Mouse (Mus musculus) hindbrain, embryonic 13.5 days (tissue): ENCODE measurements around the gene Lce3b. TPM values are rescaled to one million over a fixed set of nuclear protein-coding genes. Genes with fewer than 3 reads are reported as not detected.

Experiments
- polyA plus RNA-seq: library from polyadenylated mRNA; unstranded; fragments of >200 nt; fragmentation: Nextera tagmentation; extraction: Ambion mirVana; gene quantifications from 2 replicates; pipeline ENCODE4 v1.2.1, GENCODE M21; 2015

Gene Lce3b
- polyA plus RNA-seq, 1 experiment from 2014 or later = not detected

Other genes starting within 250 kb of the Lce3b start
- not detected in 2 replicates for gene Lce1d, start 245.8 kb upstream of the Lce3b start, polyA plus RNA-seq
- not detected in 2 replicates for gene Lce1e, start 223.9 kb upstream of the Lce3b start, polyA plus RNA-seq
- gene Lce1f, start 212.6 kb upstream of the Lce3b start, polyA plus RNA-seq = not detected in 2 replicates
- gene Gm38119, start 193.9 kb upstream of the Lce3b start, polyA plus RNA-seq = not detected in 2 replicates
- not detected in 2 replicates for gene Lce1g, start 180.6 kb upstream of the Lce3b start, polyA plus RNA-seq
- not detected in 2 replicates for gene Lce1h, start 167.9 kb upstream of the Lce3b start, polyA plus RNA-seq
- gene Lce1i, start 154.1 kb upstream of the Lce3b start, polyA plus RNA-seq = not detected in 2 replicates
- gene Lce1j, start 142.5 kb upstream of the Lce3b start, polyA plus RNA-seq = not detected in 2 replicates
- gene Lce1k, start 125.1 kb upstream of the Lce3b start, polyA plus RNA-seq = not detected in 2 replicates
- not detected in 2 replicates for gene Kprp, start 105.7 kb upstream of the Lce3b start, polyA plus RNA-seq
- gene Lce1l, start 81.7 kb upstream of the Lce3b start, polyA plus RNA-seq = not detected in 2 replicates
- not detected in 2 replicates for gene 2310050C09Rik, start 62.8 kb upstream of the Lce3b start, polyA plus RNA-seq
- gene Lce3a, start 6.7 kb upstream of the Lce3b start, polyA plus RNA-seq = not detected in 2 replicates
- not detected in 2 replicates for gene Lce3c, start 11.5 kb downstream of the Lce3b start, polyA plus RNA-seq
- not detected in 2 replicates for gene Lce3d, start 24.4 kb downstream of the Lce3b start, polyA plus RNA-seq
- not detected in 2 replicates for gene Lce3e, start 34.1 kb downstream of the Lce3b start, polyA plus RNA-seq
- not detected in 2 replicates for gene Lce3f, start 59.2 kb downstream of the Lce3b start, polyA plus RNA-seq
- 1.1 and 1.6 TPM in 2 replicates for gene Crct1, start 82.7 kb downstream of the Lce3b start, polyA plus RNA-seq
- not detected in 2 replicates for gene Lce1m, start 86.1 kb downstream of the Lce3b start, polyA plus RNA-seq
- gene Gm4858, start 135.8 kb downstream of the Lce3b start, polyA plus RNA-seq = not detected in 2 replicates
- not detected in 2 replicates for gene Crnn, start 211.8 kb downstream of the Lce3b start, polyA plus RNA-seq